Mouse (Mus musculus) lung, postnatal 25 days (tissue): ENCODE data around the gene Fah.

Source experiments
- DNase-seq: peaks from one replicate; pipeline ENCODE4 v3.0.0; 2022; ENCODE audit warnings: low spot score

Fah gene

DNA sequence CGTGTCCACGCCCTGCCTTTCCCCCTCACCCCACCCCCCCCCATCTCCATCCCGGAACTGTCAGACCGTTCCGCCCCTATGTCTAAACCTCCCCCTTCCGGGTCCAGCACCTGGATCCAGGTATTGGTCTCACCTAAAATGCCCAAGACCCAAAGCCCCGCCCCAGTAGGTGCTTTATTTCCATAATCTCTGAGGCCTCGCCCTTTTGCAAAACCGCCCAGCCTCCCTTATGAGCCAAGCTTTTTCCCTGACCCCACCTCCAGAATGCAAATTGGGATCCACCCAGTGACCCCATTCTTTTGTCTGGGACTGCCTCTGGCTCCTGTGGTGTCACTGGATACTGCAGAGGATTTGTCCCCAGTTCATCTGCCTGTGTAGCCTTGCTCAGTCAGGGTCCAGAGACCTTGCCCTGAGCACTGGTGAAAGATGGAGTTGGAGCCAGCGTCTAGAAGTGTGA lies at the start of gene Fah:
Gene Fah (minus strand): TSS at position 430 of the 457 bp plus-strand sequence.
- DNase-seq: peak; percentile 79

GRCm38 (mm10) chr7:84652740-84653139 lies 46.2 kb upstream of the Fah start:
- DNase-seq: no peak

GRCm38 (mm10) chr7:84651987-84652321 lies 45.4 kb upstream of the Fah start:
- DNase-seq: no peak

DNA sequence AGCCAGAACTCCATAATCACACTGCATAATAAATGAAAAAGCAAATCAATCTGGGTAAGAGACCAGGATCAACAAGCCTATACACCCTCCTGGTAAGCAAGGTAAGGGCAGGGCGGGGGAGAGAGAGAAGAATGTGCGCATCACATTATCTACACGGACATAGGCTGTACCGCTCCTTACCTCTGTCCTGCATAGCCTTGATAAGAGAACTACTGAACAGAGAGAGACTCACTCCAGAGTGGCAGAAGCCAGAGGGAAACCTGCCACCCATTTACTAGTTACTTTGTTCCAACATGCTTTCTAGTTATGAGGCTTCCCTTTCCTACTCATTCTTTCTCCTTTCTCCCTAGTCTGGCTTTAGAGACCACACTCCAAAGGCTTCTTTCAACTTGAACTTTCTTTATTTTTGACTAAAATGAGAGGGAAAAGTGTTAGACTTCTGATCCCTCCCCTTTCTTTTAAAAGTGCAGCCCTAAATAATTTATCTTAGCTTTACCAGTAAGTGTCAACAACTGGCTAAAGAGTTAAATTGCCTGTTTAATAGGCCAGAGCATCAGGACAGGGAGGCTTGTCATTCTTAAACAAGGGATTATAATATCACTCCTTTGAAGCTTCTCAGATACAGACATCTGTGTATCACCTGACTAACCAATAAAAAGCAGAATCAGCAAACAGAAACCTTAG lies 44.9 kb upstream of the Fah start:
- no peak for DNase-seq

GRCm38 (mm10) chr7:84649016-84649415 lies 42.5 kb upstream of the Fah start:
- no peak for DNase-seq

GRCm38 (mm10) chr7:84646256-84646655 lies 39.7 kb upstream of the Fah start:
- DNase-seq: peak; percentile 60

DNA sequence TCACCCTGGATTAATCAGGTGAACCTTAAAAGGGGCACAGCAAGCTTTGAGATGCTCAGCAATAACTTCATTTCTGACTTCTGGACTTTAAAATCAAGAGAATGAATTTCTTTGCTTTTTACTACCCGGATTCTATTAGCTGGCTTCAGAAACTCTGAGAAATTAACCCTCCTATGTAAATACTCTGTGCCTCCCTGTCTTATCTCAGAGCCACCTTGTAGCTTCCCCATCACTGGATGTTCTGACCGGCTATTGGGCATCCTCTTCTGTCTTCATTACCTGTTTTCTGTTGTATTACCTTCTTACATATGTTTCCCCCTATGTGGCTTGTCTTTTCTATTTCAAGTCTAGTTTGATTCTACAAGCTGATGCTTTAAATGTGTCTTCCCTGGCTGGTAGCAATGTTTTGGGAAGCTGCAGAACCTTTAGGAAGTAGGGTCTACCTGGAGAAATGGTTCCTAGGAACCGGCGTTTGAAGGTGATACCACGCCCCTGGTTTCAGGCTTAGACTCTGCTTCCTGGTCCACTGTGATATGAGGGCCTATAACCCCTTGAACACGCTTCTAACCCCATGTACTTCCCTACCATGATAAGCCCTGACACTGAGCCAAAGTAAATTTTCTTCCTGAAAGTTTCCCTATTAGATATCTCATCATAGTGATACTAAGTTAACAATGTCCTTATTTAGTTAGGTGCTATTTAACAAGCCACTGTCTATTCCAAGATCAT lies 36.9 kb upstream of the Fah start:
- DNase-seq: no peak

GRCm38 (mm10) chr7:84642159-84642928 lies 35.8 kb upstream of the Fah start:
- DNase-seq: no peak

DNA sequence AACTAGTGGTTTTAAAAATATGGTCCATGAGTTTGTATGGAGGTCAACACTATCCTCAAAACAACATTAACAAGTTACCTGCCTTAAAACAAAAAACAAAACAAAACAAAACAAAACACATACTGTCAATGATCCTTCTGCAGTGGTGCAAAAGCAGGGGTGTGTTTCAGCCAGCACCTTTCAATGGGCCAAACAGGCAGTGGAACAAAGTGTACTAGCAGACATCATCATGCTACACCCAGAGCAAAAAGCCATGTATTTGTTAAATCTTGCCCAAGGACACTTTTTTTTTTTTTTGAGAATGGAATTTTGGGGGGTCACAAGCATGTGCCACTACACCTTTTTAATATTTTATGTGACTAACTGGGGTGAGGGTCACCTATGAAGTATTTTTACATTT lies 30.4 kb upstream of the Fah start:
- DNase-seq: no peak

GRCm38 (mm10) chr7:84631878-84632277 lies 25.4 kb upstream of the Fah start:
- no peak for DNase-seq

DNA sequence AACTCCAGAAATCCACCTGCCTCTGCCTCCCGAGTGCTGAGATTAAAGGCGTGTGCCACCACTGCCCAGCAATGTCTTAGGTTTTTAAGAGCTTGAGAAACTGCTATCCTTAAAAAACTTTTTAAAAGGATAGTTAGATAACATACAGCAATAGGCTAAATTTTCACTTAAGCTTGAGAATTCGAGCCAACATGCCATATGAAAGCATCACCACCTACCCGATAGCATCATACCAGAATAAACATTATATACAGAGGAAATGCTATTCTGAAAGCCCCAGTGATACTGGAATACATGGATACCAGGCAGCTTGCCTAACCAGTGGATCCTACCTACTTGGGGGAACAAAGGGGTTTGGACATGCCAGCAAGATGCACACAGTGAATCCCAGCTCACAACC lies 17.2 kb upstream of the Fah start:
- no peak for DNase-seq

DNA sequence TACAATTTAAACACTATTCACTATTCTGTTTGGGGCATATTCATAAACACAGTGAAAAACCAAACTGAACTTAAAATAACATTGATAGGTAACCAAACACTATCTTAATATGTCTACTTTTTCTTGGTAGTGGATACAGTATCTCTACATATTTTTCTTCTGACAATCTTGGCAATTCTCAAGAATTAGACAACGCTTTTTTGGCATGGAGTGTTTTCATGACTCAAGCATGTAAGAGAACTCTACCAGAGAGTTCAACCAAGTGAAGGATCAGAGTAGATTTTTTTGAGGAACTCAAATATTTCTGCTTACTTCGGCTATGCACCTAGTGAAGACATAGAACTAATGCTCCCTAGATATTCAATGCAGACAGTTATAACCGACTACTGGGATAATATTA lies 14.4 kb upstream of the Fah start:
- DNase-seq: no peak

- no peak for DNase-seq
Observed at GRCm38 (mm10) chr7:84618951-84619350, 12.4 kb upstream of the Fah start.

DNA sequence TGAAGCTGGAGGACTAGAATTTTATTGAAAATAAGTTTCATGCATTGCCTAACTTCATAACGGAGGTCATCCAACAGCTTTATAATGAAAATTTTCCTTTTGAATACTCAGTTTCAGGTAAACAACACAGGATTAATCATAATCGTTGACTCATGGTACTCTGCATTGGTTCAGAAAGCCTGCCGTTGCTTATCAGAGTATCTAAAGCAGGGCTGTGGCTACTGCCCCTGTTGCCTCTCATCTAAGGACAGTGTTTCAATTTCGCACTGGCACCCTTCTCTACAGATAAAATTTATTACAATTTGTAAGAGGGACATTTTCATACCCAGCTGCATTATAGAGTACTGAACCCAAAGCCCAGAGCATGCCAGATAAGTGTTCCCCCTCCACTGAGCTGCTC lies 5.9 kb upstream of the Fah start:
- no peak for DNase-seq

- DNase-seq: no peak
Observed at GRCm38 (mm10) chr7:84611609-84612008, 5.1 kb upstream of the Fah start.

- peak; percentile 90 for DNase-seq
Observed at GRCm38 (mm10) chr7:84605704-84606292, 724 bp downstream of the Fah start.

DNA sequence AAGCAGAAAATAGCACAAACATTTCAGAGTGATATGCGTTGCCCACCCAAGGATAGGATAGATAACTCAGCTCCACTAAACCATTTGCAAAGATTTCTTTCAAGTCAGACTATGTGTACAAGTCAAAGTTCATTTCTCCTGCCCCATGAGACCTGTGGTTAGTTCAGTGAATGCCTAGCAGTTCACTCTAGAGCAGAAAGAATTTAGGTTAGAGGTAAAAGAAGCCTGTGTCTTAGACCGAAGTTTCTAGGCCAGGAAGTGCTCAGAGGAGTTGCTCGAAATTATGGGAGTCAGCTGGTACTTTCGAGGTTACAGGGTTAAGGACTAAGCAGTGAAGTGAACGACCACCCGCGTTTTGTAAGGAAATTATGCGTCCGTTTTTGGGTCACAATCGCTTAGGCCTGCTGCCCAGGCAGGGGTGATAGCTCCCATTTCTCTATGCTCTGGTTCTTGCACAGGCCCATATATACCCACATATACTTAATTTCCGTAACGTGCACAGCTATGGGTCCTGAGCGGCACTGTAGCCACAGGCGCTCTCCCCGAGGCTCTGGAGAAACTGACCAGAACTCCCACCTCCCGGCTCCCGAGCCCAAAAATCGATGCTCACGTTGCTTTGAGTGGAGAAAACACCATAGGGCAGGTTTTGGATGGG lies 1.4 kb downstream of the Fah start:
- peak; percentile 3 for DNase-seq

DNA sequence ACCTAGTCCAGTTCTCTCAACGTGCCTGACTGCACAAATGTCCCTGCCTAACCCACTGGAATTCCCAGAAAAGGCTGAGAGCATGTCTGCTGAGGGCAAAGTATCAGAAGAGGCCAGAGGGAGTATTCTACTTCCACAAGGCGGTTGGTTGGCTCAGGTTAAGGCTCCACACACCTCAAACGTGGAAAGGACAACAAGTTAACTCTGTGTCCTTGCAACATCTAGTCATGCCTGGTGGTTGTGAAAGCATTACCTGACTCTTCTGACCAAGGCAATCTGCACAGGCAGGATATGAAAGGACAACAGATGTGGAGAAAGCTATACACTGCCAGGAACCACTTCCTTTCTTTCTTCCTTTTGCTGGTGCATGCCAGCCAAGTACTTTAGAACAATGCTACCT lies 2.0 kb downstream of the Fah start:
- peak; percentile 55 for DNase-seq

DNA sequence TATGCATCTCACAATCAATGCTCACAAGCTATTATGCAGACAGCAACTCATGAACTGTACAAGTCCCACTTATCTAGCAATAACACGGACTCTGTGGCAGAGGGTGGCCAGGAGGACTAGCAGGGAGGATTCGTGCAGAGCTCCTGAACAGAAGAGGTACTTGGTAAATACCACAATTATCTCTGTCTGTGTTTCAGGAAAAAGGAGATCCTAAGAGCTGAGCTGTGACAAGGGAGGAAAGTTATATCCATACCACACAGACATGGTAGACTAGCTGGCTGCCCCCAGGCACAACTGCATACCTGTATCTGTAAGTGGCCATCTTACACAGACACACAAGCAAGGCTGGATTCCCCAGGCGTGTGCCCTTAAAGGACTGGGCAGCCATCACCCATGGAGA lies 5.2 kb downstream of the Fah start:
- DNase-seq: no peak

- no peak for DNase-seq
Observed at GRCm38 (mm10) chr7:84600631-84601030, 5.9 kb downstream of the Fah start.

DNA sequence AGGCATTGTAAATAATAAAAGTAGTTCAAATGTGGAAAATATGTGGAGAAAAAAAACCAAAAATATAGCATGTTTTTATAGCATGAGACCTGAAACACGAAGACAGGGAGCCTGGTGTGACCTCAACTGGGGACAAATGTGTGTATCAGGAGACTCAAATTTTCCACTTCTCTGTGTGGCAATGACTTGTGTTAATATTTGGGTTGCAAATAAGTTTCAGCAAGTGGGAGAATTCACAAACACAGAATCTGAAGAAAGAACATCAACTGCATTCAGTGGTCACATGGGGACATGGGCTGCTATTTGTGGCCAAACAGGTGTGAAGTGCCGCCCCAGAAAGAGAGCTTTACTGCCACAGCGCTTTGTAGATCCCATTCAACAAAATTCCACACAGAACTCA lies 9.9 kb downstream of the Fah start:
- DNase-seq: no peak

DNA sequence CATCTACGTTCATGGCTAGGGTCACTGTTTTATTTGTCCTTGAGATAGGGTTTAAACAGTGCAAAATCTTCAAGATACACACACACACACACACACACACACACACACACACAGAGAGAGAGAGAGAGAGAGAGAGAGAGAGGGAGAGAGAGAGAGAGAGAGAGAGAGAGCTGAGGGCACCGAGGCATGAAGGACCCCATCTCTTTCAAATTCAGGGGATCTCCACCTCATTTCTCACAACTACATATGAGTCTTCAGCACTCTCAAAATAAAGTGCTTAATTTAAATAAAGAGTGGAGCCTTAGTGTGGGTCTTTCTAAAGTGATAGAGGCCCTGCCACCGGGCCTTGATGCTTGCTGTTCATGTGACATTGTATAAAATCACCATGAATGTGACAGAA lies 10.5 kb downstream of the Fah start:
- no peak for DNase-seq
